Mouse (Mus musculus) G1E (cell line): Measurements from ENCODE around the gene Car8. TPM values are rescaled to one million over a fixed set of nuclear protein-coding genes. Genes with fewer than 3 reads are reported as not detected.
"Not testable (repeated sequence)": the region's sequence is repeated elsewhere in the genome, so short reads cannot be mapped to it uniquely, and the experiment has no call there.

Source experiments
- ATAC-seq: 2 replicates; pipeline ENCODE4 v1.8.0; 2016; ENCODE audit warnings: mild to moderate bottlenecking; ENCODE audit not compliant: insufficient number of reproducible peaks, poor library complexity, low FRiP score, severe bottlenecking; ENCODE audit errors: extremely low read depth
- DNase-seq: peaks from one replicate; pipeline ENCODE4 v3.0.0; 2012; ENCODE audit warnings: low spot score
- H3K27me3 ChIP-seq: 2 replicates; pipeline ENCODE4 v1.6.1; 2012; ENCODE audit warnings: mild to moderate bottlenecking, low read length, inconsistent platforms; ENCODE audit not compliant: insufficient read depth
- H3K36me3 ChIP-seq: replicated peaks from 2 replicates; pipeline ENCODE3; 2012; ENCODE audit warnings: mild to moderate bottlenecking, inconsistent platforms
- H3K4me1 ChIP-seq: 2 replicates; pipeline ENCODE4 v1.6.1; 2012; ENCODE audit warnings: low read depth, low read length, inconsistent platforms, mixed read lengths; ENCODE audit not compliant: insufficient read depth
- H3K4me3 ChIP-seq: 2 replicates; pipeline ENCODE4 v1.5.1; 2012; ENCODE audit warnings: low read depth, mild to moderate bottlenecking, inconsistent platforms, low read length, moderate library complexity, mixed read lengths
- H3K9me3 ChIP-seq: replicated peaks from 2 replicates; pipeline ENCODE4 v1.6.1; 2012; ENCODE audit warnings: inconsistent platforms
- CTCF ChIP-seq: IDR thresholded peaks from 2 replicates; pipeline ENCODE4 v1.5.1; 2012; ENCODE audit warnings: low read depth, low read length, inconsistent platforms, mixed read lengths
- GATA1 ChIP-seq: IDR thresholded peaks from 2 replicates; pipeline ENCODE4 v1.6.1; 2012; ENCODE audit warnings: borderline replicate concordance, low read length, inconsistent platforms, mixed read lengths
- GATA2 ChIP-seq: IDR thresholded peaks from 2 replicates; pipeline ENCODE4 v1.6.1; 2012; ENCODE audit warnings: low read depth, low read length, inconsistent platforms, borderline replicate concordance
- POLR2AphosphoS5 ChIP-seq: IDR thresholded peaks from 2 replicates; pipeline ENCODE4 v1.6.1; 2012; ENCODE audit warnings: low read depth, low read length, inconsistent platforms; ENCODE audit not compliant: insufficient replicate concordance
- TAL1 ChIP-seq: conservative IDR thresholded peaks from 2 replicates; pipeline ENCODE4 v1.6.1; 2012; ENCODE audit warnings: low read depth, low read length, inconsistent platforms, mixed read lengths
- polyA plus RNA-seq: library from polyadenylated mRNA; stranded (reverse); fragments of >175 nt; gene quantifications from 2 replicates; pipeline ENCODE4 v1.2.3, GENCODE M21; 2012
- total RNA-seq, 2 experiments: library from RNA; stranded (forward) in 1 of 2; stranded (reverse) in 1 of 2; fragments of 200-1000 nt in 1 of 2; fragments of >200 nt in 1 of 2; fragmentation: Nextera tagmentation in 1 of 2; gene quantifications; 2 replicates each; pipeline ENCODE4 v1.2.3; 2014 to 2017

The Car8 gene
- total and polyA plus RNA-seq, 3 experiments = not detected

GRCm38 (mm10) chr4:8113558-8113957, 125.3 kb downstream of the Car8 start:
- DNase-seq (no peak), ATAC-seq (no peak)
- H3K27me3 ChIP-seq = no peaks in the 10 kb centered on the region
- no peaks in the 10 kb centered on the region for H3K9me3 ChIP-seq
- TF ChIP-seq GATA2 (no peak), TAL1 (no peak), GATA1 (no peak), CTCF (no peak), POLR2AphosphoS5 (no peak)
- no peaks in the 10 kb centered on the region for H3K36me3 ChIP-seq
- no peak overlapping the region for H3K4me3 ChIP-seq
- no peaks in the 10 kb centered on the region for H3K4me1 ChIP-seq

- H3K36me3 ChIP-seq = no peaks in the 10 kb centered on the region
- H3K9me3 ChIP-seq = no peaks in the 10 kb centered on the region
- no peaks in the 10 kb centered on the region for H3K27me3 ChIP-seq
- no peaks in the 10 kb centered on the region for H3K4me1 ChIP-seq
- ATAC-seq = no peak
- no peak overlapping the region for H3K4me3 ChIP-seq
- no peak for TF ChIP-seq GATA2
- TF ChIP-seq CTCF = no peak
- no peak for TF ChIP-seq TAL1
- TF ChIP-seq POLR2AphosphoS5 = no peak
- no peak for TF ChIP-seq GATA1
- no peak for DNase-seq
Measured at GRCm38 (mm10) chr4:8111891-8112290, 127.0 kb downstream of the Car8 start.

DNA sequence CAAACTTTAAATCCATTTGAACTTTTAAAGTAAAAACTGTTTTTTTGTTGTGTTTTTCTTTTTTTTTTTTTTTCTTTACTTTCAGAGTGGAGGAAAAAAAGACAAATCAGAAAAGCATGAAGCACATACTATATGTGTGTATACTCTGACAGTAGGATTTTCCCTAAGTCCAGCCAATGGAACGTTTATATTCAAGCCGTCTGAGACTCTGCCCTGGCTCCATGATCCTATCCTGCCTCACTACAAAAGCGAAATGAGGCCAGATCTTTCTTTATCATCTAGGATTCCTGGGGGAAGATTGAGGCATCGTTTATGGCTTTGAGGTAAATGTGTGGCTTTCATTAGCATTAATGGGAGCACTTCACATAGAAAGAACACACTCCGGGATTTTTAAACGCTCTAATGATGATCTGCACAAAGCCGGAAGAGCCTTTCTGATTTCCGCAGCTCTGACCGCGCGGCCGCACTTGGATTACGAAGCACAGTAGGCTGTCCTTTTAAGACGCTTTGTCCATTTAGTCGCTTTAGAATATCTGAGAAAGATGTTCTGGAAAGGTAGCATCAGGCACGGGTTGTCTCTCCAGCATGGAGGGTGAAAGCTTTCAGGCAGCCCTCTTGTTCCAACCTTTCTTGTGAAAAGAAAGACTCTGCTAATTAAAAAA, 128.8 kb downstream of the Car8 start:
- Histone ChIP-seq H3K4me1 (no peaks in the 10 kb centered on the region), H3K4me3 (no peak overlapping the region), H3K9me3 (no peaks in the 10 kb centered on the region), H3K27me3 (no peaks in the 10 kb centered on the region), H3K36me3 (no peaks in the 10 kb centered on the region)
- ATAC-seq (no peak), DNase-seq (no peak)
- TF ChIP-seq POLR2AphosphoS5 (no peak), CTCF (no peak), TAL1 (no peak), GATA1 (no peak)

- no peak for DNase-seq
- TF ChIP-seq CTCF = no peak
- no peak for TF ChIP-seq GATA1
- no peaks in the 10 kb centered on the region for H3K36me3 ChIP-seq
- no peaks in the 10 kb centered on the region for H3K4me1 ChIP-seq
- H3K27me3 ChIP-seq = no peaks in the 10 kb centered on the region
- no peak overlapping the region for H3K4me3 ChIP-seq
- H3K9me3 ChIP-seq = no peaks in the 10 kb centered on the region
- no peak for ATAC-seq
Measured at GRCm38 (mm10) chr4:8101466-8101865, 137.4 kb downstream of the Car8 start.

DNA sequence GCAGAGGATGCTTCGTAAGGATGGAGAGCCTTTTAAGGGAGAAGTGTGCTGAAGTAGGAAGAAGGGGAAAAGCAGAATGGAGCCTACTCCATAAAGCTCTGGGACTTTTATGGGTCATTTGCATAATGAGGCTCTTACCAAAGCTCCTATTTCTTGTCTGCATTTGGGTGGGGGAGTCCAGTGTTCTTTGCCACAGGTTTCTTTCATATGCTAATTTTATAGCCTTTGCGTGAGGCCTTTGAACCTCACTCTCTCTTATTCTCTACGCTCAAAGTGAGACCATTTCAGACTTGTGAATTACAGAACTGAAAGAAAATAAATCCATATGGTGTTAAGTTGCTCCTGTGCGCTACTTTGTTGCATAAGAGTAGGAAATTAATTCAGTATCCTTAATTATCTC, 140.8 kb downstream of the Car8 start:
- TF ChIP-seq GATA1 (no peak), POLR2AphosphoS5 (no peak), TAL1 (no peak), GATA2 (no peak), CTCF (no peak)
- no peaks in the 10 kb centered on the region for H3K36me3 ChIP-seq
- H3K4me3 ChIP-seq = no peak overlapping the region
- no peak for DNase-seq
- H3K27me3 ChIP-seq = no peaks in the 10 kb centered on the region
- H3K9me3 ChIP-seq = no peaks in the 10 kb centered on the region
- no peak for ATAC-seq
- no peaks in the 10 kb centered on the region for H3K4me1 ChIP-seq

- Histone ChIP-seq H3K36me3 (no peaks in the 10 kb centered on the region), H3K4me3 (no peak overlapping the region), H3K4me1 (no peaks in the 10 kb centered on the region), H3K27me3 (no peaks in the 10 kb centered on the region), H3K9me3 (no peaks in the 10 kb centered on the region)
- TF ChIP-seq GATA2 (no peak), TAL1 (no peak), POLR2AphosphoS5 (no peak), GATA1 (no peak), CTCF (no peak)
- DNase-seq (no peak), ATAC-seq (no peak)
Measured at GRCm38 (mm10) chr4:8097683-8098082, 141.2 kb downstream of the Car8 start.

GRCm38 (mm10) chr4:8093566-8093965, 145.3 kb downstream of the Car8 start:
- not testable (repeated sequence) for H3K4me3 ChIP-seq, ATAC-seq, DNase-seq, H3K36me3 ChIP-seq, H3K4me1 ChIP-seq, H3K9me3 ChIP-seq, H3K27me3 ChIP-seq
